Mouse (Mus musculus) CH12F3 (cell line): ENCODE results near the gene Pbx4.

Experiments used
- in situ Hi-C: fragments of 300-500 bp; cut with MboI; formaldehyde crosslinking; loops from 2 replicates; pipeline ENCODE4 v1.14.3; 2020; ENCODE audit warnings: low sequenced_read_pairs

Pbx4 gene

GRCm38 (mm10) chr8:69870003-69870765, 37.9 kb downstream of the Pbx4 start:
- in situ Hi-C loops = no loop called here

GRCm38 (mm10) chr8:69870907-69871306, 38.6 kb downstream of the Pbx4 start:
- in situ Hi-C loops = no loop called here

- in situ Hi-C loops = no loop called here
Observed at GRCm38 (mm10) chr8:69874155-69874554, 41.9 kb downstream of the Pbx4 start.

GRCm38 (mm10) chr8:69874654-69875053, 42.4 kb downstream of the Pbx4 start:
- in situ Hi-C loops = no loop called here

GRCm38 (mm10) chr8:69876097-69876496, 43.8 kb downstream of the Pbx4 start:
- in situ Hi-C loops = no loop called here

GRCm38 (mm10) chr8:69876967-69877366, 44.7 kb downstream of the Pbx4 start:
- in situ Hi-C loops = no loop called here

- in situ Hi-C loops = no loop called here
Observed at GRCm38 (mm10) chr8:69877396-69877795, 45.1 kb downstream of the Pbx4 start.

- in situ Hi-C loops = no loop called here
Observed at GRCm38 (mm10) chr8:69877992-69878391, 45.7 kb downstream of the Pbx4 start.

GRCm38 (mm10) chr8:69879678-69880077, 47.4 kb downstream of the Pbx4 start:
- in situ Hi-C loops = no loop called here

GRCm38 (mm10) chr8:69880841-69881240, 48.5 kb downstream of the Pbx4 start:
- in situ Hi-C loops = no loop called here

GRCm38 (mm10) chr8:69881261-69881865, 49.1 kb downstream of the Pbx4 start:
- in situ Hi-C loops = no loop called here

GRCm38 (mm10) chr8:69882021-69882756, 49.9 kb downstream of the Pbx4 start:
- in situ Hi-C loops = no loop called here

GRCm38 (mm10) chr8:69882833-69883600, 50.7 kb downstream of the Pbx4 start:
- in situ Hi-C loops = no loop called here

GRCm38 (mm10) chr8:69884141-69884540, 51.9 kb downstream of the Pbx4 start:
- in situ Hi-C loops = no loop called here

GRCm38 (mm10) chr8:69887289-69888243, 55.3 kb downstream of the Pbx4 start, which contains the start of gene Cilp2:
Gene Cilp2 (minus strand): TSS chr8:69887687.
- in situ Hi-C loops = no loop called here

GRCm38 (mm10) chr8:69888244-69888866, 56.1 kb downstream of the Pbx4 start:
- in situ Hi-C loops = no loop called here

- in situ Hi-C loops = no loop called here
Observed at GRCm38 (mm10) chr8:69888902-69889301, 56.6 kb downstream of the Pbx4 start.

GRCm38 (mm10) chr8:69890813-69891241, 58.5 kb downstream of the Pbx4 start:
- in situ Hi-C loops = no loop called here

- in situ Hi-C loops = no loop called here
Observed at GRCm38 (mm10) chr8:69893863-69894262, 61.6 kb downstream of the Pbx4 start.
